Mouse (Mus musculus) CH12.LX (cell line): ENCODE results near the gene Abr. TPM values are rescaled to one million over a fixed set of nuclear protein-coding genes. Genes with fewer than 3 reads are reported as not detected.

Source experiments
- DNase-seq: peaks from one replicate; pipeline ENCODE4 v3.0.0-alpha.2; 2013; ENCODE audit errors: extremely low read depth
- H3K27ac ChIP-seq: 2 replicates; pipeline ENCODE4 v1.5.1; 2012; ENCODE audit warnings: low read depth, mild to moderate bottlenecking, control low read depth, moderate library complexity; ENCODE audit not compliant: insufficient read depth
- H3K27me3 ChIP-seq: replicated peaks from 2 replicates; pipeline ENCODE3; 2012; ENCODE audit warnings: inconsistent platforms
- H3K36me3 ChIP-seq, 2 experiments: replicated peaks in 1 of 2; 2 replicates each; pipeline versions ENCODE3 to v1.6.1; 2012; ENCODE audit warnings: inconsistent platforms in 1 of 2, low read length in 1 of 2, mild to moderate bottlenecking in 1 of 2, mixed read lengths in 1 of 2, moderate library complexity in 1 of 2; ENCODE audit not compliant: control insufficient read depth in 1 of 2, insufficient read depth in 1 of 2
- H3K4me1 ChIP-seq, 2 experiments: 2 replicates each; pipeline ENCODE4 v1.6.1; 2012; ENCODE audit warnings: inconsistent platforms in 1 of 2, moderate library complexity in 1 of 2; ENCODE audit not compliant: insufficient read depth in 2 of 2, control insufficient read depth in 1 of 2
- H3K4me2 ChIP-seq: 2 replicates; pipeline ENCODE4 v1.6.1; 2012; ENCODE audit warnings: low read depth, mild to moderate bottlenecking, control low read depth; ENCODE audit not compliant: poor library complexity, insufficient read depth, severe bottlenecking
- H3K4me3 ChIP-seq, 3 experiments: fragments of 150-350 bp in 1 of 3; sonication (generic) in 1 of 3; replicated peaks in 1 of 3; 2 replicates each; pipeline versions ENCODE3 to v1.5.1; 2011 to 2012; ENCODE audit warnings: low read depth in 2 of 3, low read length in 2 of 3, mild to moderate bottlenecking in 2 of 3, moderate library complexity in 2 of 3, control low read depth in 1 of 3, improper control_type of control experiment in 1 of 3, inconsistent platforms in 1 of 3, mixed read lengths in 1 of 3; ENCODE audit not compliant: poor library complexity in 1 of 3
- H3K79me2 ChIP-seq: replicated peaks from 2 replicates; pipeline ENCODE4 v1.6.1; 2012; ENCODE audit warnings: mild to moderate bottlenecking, moderate library complexity; ENCODE audit not compliant: control insufficient read depth, poor library complexity, insufficient read depth, severe bottlenecking; ENCODE audit errors: extremely low read depth
- H3K9ac ChIP-seq: 2 replicates; pipeline ENCODE4 v1.6.1; 2012; ENCODE audit warnings: low read depth, mild to moderate bottlenecking, control low read depth, moderate library complexity; ENCODE audit not compliant: insufficient read depth
- H3K9me3 ChIP-seq: replicated peaks from 2 replicates; pipeline ENCODE3; 2012; ENCODE audit warnings: low read length, inconsistent platforms, mixed read lengths
- EP300 ChIP-seq: IDR thresholded peaks from 2 replicates; pipeline ENCODE4 v1.6.1; 2011; ENCODE audit warnings: low read length, improper control_type of control experiment
- ETS1 ChIP-seq: conservative IDR thresholded peaks from 2 replicates; pipeline ENCODE4 v1.6.1; 2012; ENCODE audit warnings: low read depth, mild to moderate bottlenecking, inconsistent platforms, low read length, improper control_type of control experiment, moderate library complexity
- JUN ChIP-seq: IDR thresholded peaks from 2 replicates; pipeline ENCODE4 v1.6.1; 2011; ENCODE audit warnings: low read depth, mild to moderate bottlenecking, low read length, improper control_type of control experiment, moderate library complexity; ENCODE audit not compliant: insufficient read depth
- JUND ChIP-seq: conservative IDR thresholded peaks from 2 replicates; pipeline ENCODE4 v1.6.1; 2011; ENCODE audit warnings: low read depth, low read length, improper control_type of control experiment
- MAX ChIP-seq: IDR thresholded peaks from 2 replicates; pipeline ENCODE4 v1.6.1; 2011; ENCODE audit warnings: low read length, improper control_type of control experiment
- MAZ ChIP-seq: IDR thresholded peaks from 2 replicates; pipeline ENCODE4 v1.6.1; 2012; ENCODE audit warnings: low read depth, mild to moderate bottlenecking, inconsistent platforms, low read length, improper control_type of control experiment, moderate library complexity
- MEF2A ChIP-seq: IDR thresholded peaks from 2 replicates; pipeline ENCODE4 v1.6.1; 2014; ENCODE audit warnings: low read depth, mild to moderate bottlenecking, inconsistent platforms, low read length, improper control_type of control experiment, borderline replicate concordance
- MXI1 ChIP-seq: IDR thresholded peaks from 2 replicates; pipeline ENCODE4 v1.6.1; 2011; ENCODE audit warnings: mild to moderate bottlenecking, low read depth, low read length, improper control_type of control experiment
- MYC ChIP-seq: IDR thresholded peaks from 2 replicates; pipeline ENCODE4 v1.6.1; 2011; ENCODE audit warnings: low read depth, mild to moderate bottlenecking, improper control_type of control experiment, low read length
- PAX5 ChIP-seq: IDR thresholded peaks from 2 replicates; pipeline ENCODE4 v1.6.1; 2012; ENCODE audit warnings: low read length, inconsistent platforms, mixed read lengths
- RAD21 ChIP-seq: IDR thresholded peaks from 2 replicates; pipeline ENCODE4 v1.6.1; 2011; ENCODE audit warnings: low read depth, mild to moderate bottlenecking, low read length, improper control_type of control experiment, moderate library complexity
- SIN3A ChIP-seq: IDR thresholded peaks from 2 replicates; pipeline ENCODE4 v1.6.1; 2012; ENCODE audit warnings: low read length, improper control_type of control experiment, inconsistent platforms
- TBP ChIP-seq: conservative IDR thresholded peaks from 2 replicates; pipeline ENCODE4 v1.6.1; 2011; ENCODE audit warnings: low read depth, low read length, improper control_type of control experiment
- ZC3H11A ChIP-seq: IDR thresholded peaks from 2 replicates; pipeline ENCODE4 v1.6.1; 2012; ENCODE audit warnings: low read depth, mild to moderate bottlenecking, inconsistent platforms, low read length, improper control_type of control experiment
- dilution Hi-C: fragments of 300-500 bp; cut with MboI; formaldehyde crosslinking; loops from 2 replicates; pipeline ENCODE4 v1.14.3; 2020; ENCODE audit warnings: low sequenced_read_pairs; ENCODE audit not compliant: extremely low pct_unique_long_range_greater_than_20kb, extremely low pct_ligation_motif_present
- in situ Hi-C: fragments of 300-500 bp; cut with MboI; formaldehyde crosslinking; loops from 3 replicates; pipeline ENCODE4 v1.14.3; 2019; ENCODE audit warnings: low sequenced_read_pairs, low pct_ligation_motif_present, low pct_unique_long_range_greater_than_20kb, mixed read lengths
- polyA plus RNA-seq: library from polyadenylated mRNA; unstranded; fragments of >175 nt; gene quantifications from 2 replicates; pipeline ENCODE4 v1.2.1, GENCODE M21; 2012; ENCODE audit warnings: low read depth; ENCODE audit not compliant: insufficient read length
- total RNA-seq, 2 experiments: library from RNA; depleted of rRNA; stranded (reverse); fragments of 300-350 nt in 1 of 2; fragments of >200 nt in 1 of 2; gene quantifications; 2 replicates each; pipeline ENCODE4 v1.2.3; 2012 to 2014

Abr gene
- total and polyA plus RNA-seq, 3 experiments, result 21.0 to 49.5 (median 37.4) TPM

DNA sequence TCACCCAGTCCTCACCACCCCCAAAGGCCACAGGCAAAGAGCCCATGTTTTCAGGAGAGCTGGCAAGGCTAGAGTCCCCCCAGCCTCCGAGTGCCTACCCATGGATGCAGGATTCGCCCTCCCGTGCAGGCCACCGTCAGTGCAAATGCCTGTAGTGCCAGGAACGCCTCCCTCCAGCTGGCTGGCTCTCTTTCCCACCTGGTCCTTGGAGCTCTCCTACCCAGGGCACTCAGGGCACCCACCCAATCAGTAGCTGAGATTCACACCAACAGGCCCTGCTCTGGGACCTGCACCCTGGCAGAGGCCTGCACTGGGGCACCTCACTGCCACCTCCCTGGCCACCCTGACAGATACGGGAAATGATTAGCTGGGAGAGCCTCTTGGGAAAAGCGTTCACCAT is 90.1 kb downstream of the Abr start:
- in situ Hi-C loops, result no loop called here
- Histone ChIP-seq H3K79me2 (no peaks in the 10 kb centered on the region), H3K27me3 (no peaks in the 10 kb centered on the region), H3K4me3 (no peak overlapping the region)
- TF ChIP-seq JUND, result no peak
- TF ChIP-seq MAX, result no peak
- TF ChIP-seq ZC3H11A, result no peak
- no peak for TF ChIP-seq MEF2A
- no peak for TF ChIP-seq EP300
- no peak for TF ChIP-seq ETS1
- TF ChIP-seq SIN3A, result no peak
- TF ChIP-seq MYC, result no peak
- TF ChIP-seq PAX5, result no peak
- no peak for TF ChIP-seq MAZ
- no peak for TF ChIP-seq JUN
- TF ChIP-seq TBP, result no peak
- TF ChIP-seq, all 38 proteins: peak for 0
- dilution Hi-C loops, result no loop called here
- H3K9me3 ChIP-seq, result peaks cover 7% of the 10 kb centered on the region
- DNase-seq, result no peak
- peaks cover 21 to 39% of the 10 kb centered on the region in 2 experiments for H3K4me1 ChIP-seq
- H3K27ac ChIP-seq, result no peak overlapping the region
- H3K9ac ChIP-seq, result no peak overlapping the region
- no peak overlapping the region for H3K4me2 ChIP-seq
- no peaks in the 10 kb centered on the region for H3K36me3 ChIP-seq

GRCm38 (mm10) chr11:76530966-76531678 is 91.0 kb downstream of the Abr start:
- Histone ChIP-seq H3K79me2 (no peaks in the 10 kb centered on the region), H3K4me2 (no peak overlapping the region), H3K4me1 (peaks cover 21 to 39% of the 10 kb centered on the region in 2 experiments), H3K27me3 (no peaks in the 10 kb centered on the region), H3K36me3 (no peaks in the 10 kb centered on the region), H3K4me3 (no peak overlapping the region), H3K9me3 (peaks cover 7% of the 10 kb centered on the region), H3K9ac (no peak overlapping the region), H3K27ac (no peak overlapping the region)
- dilution Hi-C loops (no loop called here), in situ Hi-C loops (no loop called here)
- peak; percentile 80 for DNase-seq
- TF ChIP-seq PAX5, result no peak
- peak; percentile 65; the same call in 1 of the 2 replicates for TF ChIP-seq MXI1
- TF ChIP-seq JUND, result no peak
- no peak for TF ChIP-seq RAD21
